Mouse (Mus musculus) liver, adult (tissue): Measurements from ENCODE around the gene Dse.

Source experiments
- GATA4 ChIP-seq: IDR thresholded peaks from 2 replicates; pipeline ENCODE4 v1.6.1; 2014; ENCODE audit warnings: mild to moderate bottlenecking, low read length; ENCODE audit not compliant: insufficient replicate concordance

The Dse gene

GRCm38 (mm10) chr10:34209951-34210350, 2.4 kb upstream of the Dse start:
- no peak for TF ChIP-seq GATA4

DNA sequence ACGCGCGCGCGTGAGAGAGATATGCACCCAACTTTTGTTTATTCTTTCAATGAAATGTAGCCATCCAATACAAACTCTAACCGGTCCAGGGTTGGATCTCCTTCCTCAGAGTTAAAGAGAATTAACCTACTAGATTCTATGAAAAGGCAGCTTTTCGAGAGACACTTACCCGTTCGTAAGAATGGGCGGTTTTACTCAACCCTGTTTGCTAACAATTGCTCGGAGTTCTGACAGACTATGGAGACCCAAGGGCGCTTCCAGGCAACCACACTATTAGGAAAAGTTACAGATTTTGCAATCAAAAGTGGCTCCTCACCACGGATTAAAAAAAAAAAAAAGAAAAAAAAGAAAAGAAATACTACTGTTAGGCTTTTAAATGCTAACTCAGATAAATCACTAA, 516 bp upstream of the Dse start:
- TF ChIP-seq GATA4 = no peak

DNA sequence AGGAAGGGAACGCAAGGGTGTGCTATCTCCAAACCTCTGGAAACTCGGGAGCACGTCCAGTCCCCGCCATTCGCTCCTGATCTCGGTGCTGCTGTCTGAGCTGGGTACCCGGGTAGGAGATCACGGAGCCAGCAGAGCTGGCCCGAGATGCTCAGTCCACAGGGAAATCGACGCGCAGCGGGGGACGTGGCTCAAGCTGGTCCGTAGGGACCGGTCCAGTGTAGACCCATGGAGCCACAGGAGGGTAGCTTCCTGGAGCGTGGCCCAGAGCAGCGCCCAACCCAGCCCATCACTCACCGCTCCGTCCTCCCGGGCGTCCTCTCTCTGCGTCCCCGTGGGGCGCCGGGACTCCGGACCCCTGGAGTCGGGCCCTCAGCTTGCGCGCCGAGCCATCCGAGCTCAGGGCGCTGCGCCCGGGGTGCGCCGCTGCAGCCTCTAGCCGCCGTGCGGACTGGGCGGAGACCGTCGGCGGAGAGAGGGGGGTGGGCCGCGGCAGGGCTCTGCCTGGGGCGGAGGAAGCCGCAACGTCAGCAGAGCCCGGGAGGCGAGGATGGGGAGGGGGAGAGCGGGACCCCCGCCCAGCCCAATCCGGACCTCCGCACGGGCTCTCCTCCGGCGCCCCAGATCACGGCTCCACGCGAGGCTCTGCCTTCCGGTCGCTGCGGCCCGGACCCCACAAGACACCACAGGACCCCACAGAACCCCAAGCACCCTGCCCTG, 572 bp downstream of the Dse start:
- no peak for TF ChIP-seq GATA4

DNA sequence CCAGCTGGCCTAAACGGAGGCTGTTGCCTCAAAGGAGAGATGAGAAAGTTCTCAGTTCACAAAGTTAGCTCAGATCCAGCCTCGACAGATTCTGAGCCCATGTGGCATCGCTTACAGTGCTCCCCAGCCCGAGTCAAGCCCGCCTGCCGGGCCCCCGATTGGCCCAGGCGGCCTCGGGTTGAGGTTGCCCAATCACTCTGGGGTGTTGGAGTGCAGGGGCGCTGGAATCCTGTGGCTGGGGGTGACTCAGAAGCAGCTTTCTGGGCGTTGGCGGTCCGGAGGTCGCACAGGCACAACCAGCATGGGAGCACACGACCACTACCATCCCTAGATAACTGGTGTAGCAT, 1.1 kb downstream of the Dse start:
- TF ChIP-seq GATA4 = no peak

- TF ChIP-seq GATA4 = no peak
Measured at GRCm38 (mm10) chr10:34205825-34206224, 1.7 kb downstream of the Dse start.

DNA sequence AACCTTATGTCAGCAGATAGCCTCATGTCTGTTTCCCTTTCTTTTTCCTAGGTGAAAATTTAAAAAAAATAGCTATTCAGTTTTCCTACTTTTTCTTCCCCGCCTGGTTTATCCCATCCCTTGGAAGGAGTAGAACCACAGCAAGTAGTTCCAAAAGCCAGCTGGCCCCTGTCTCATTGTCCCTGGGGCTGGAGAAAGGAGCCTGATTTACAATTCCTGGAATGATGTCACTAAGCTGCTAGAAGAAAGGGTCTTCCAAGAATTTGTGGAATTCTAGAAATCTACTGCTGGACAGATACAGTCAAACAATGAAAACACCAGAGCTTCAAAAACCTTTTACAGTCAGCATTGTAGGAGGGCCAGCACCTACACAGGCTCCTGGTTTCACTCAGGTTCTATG, 6.8 kb downstream of the Dse start:
- TF ChIP-seq GATA4 = no peak

- TF ChIP-seq GATA4 = no peak
Measured at GRCm38 (mm10) chr10:34198574-34198973, 8.9 kb downstream of the Dse start.

GRCm38 (mm10) chr10:34198061-34198460, 9.5 kb downstream of the Dse start:
- peak; percentile 99 for TF ChIP-seq GATA4

GRCm38 (mm10) chr10:34197269-34197668, 10.2 kb downstream of the Dse start:
- TF ChIP-seq GATA4 = no peak

DNA sequence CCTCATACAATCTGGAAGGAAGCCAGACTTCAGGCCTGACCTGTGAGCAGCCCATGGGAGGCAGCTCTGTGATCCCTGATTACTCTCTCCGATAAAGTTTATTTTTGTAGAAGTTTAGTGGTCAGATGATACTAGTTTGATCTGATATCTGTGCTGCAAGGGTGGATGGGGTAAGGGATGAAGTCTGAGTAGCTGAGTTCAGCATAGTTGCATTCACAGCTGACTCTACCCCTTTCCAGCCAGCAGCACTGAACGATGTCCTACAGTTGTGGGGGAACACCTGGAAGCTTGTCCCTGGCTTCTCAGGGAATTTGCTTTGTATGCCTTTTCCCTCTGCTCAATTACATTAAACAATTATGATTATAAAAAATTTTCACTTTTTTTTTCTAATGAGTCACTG, 12.6 kb downstream of the Dse start:
- no peak for TF ChIP-seq GATA4

DNA sequence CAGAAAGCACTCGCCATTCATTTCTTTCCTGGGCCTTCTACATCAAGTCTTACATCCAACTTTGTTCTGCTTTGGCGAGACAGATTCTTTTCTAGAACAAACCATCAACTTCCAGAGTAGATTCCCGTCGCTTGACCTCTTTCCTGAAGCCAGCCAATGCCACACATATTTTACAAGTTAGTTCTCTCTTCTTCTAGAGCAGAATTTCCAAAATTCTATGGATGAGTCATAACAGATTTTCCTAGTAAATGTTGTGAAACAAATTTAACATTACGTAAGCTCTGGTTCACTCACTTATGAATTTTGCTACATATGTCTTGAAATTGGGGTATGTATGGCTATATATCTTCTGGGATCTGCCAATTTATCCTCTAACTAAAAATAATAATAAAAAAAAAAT, 13.0 kb downstream of the Dse start:
- TF ChIP-seq GATA4 = no peak

GRCm38 (mm10) chr10:34186571-34187260, 20.8 kb downstream of the Dse start:
- TF ChIP-seq GATA4 = no peak

GRCm38 (mm10) chr10:34185556-34185955, 22.0 kb downstream of the Dse start:
- no peak for TF ChIP-seq GATA4

- no peak for TF ChIP-seq GATA4
Measured at GRCm38 (mm10) chr10:34184956-34185355, 22.6 kb downstream of the Dse start.

DNA sequence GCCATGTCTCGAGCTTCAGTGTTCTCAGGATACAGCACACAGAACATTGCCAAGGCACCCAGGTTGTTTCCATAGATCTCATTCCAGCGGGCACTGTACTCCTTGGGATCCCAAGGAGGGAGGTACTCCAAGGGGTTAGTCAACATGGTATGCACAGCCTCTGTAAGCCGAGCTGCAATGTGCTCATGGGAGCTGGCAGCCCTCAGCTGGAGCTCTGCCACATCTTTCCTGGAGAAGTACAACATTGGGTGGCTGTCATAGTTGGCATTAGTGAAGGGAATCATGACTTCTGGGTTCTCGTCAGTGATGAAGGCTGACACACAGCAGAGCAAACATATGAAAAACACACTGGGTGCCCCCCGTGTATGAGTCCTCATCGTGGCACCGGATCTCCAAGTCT, 23.8 kb downstream of the Dse start:
- TF ChIP-seq GATA4 = no peak

DNA sequence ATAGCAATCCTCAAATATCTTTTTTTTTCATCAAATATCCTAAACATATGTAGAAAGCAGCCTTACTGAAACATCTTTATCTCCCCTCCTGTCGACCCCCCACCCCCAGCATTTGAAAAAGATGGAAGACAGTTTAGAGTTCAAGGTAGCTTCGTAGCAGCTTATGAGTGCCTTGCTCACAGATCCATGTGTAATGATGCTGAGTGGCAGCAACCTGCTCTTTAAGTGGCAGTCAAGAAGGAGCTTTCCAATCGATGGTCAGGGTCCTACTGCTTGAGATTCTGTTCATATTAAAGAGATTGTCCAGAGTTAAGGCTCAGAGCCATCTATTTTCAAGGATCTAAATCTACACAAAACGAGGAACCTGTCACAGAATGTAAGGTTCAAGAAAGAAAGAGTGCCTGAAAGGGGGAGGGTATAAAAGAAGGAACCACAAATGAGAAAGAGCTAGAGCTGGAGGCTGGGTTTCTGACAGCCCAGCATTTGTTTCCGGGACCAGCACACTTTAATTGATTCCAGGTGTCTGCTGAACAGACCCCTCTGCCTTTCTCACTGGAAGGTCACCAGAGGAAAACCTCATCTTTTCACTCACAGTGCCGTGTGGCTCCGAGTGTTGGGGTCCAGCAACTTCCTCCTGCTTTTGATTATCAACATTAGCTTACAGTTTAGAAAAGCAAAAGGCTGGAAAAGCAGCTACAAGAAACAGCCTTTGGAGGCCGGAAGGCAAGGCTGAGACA, 31.5 kb downstream of the Dse start:
- no peak for TF ChIP-seq GATA4
